Comparison of ENCODE assay signal across 27 mouse cellular contexts in the genomic region with DNA sequence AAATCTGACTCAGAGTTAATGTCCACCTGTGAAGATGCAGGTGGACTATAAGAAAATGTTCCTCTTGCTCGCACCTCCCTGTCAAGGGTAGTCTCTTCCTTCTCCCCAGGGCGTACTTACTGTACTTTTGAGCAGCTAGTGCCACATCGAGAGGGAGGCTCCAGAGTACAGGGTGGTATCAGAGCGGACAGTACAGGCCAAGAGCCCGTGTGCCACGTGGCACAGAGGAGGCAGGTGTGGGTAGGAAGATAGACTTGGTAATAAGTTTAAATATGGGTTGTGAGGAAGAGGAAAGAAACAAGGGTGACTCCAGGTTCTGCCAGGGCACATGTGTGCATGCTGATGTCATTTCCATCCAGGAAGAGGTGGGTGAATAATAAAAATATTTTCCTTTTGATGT. TPM values are rescaled to one million over a fixed set of nuclear protein-coding genes. Genes with fewer than 3 reads are reported as not detected.
"Had no signal": no experiment of that assay in that cellular context is flagged by ENCODE, and none has a peak within 500 bp of the region (broad histone marks: within the 10 kb centered on the region; RNA-seq: fewer than 3 reads in every experiment).

No protein-coding gene starts in this region.

- H3K4me3 ChIP-seq: heart, embryonic 10.5 days; heart, embryonic 12.5 days; hindbrain, embryonic 13.5 days; hindbrain, embryonic 15.5 days; intestine, embryonic 15.5 days; layer of hippocampus, adult 2 months; left cerebral cortex, adult 2 months; limb, embryonic 10.5 days; limb, embryonic 12.5 days; liver, embryonic 13.5 days had no signal

- H3K9ac ChIP-seq: heart, embryonic 12.5 days; hindbrain, embryonic 13.5 days; hindbrain, embryonic 15.5 days; intestine, embryonic 15.5 days; limb, embryonic 12.5 days; liver, embryonic 13.5 days had no signal

- H3K4me2 ChIP-seq: heart, embryonic 12.5 days; hindbrain, embryonic 13.5 days; hindbrain, embryonic 15.5 days; intestine, embryonic 15.5 days; limb, embryonic 12.5 days; liver, embryonic 11.5 days; liver, embryonic 13.5 days had no signal

- DNase-seq: gastrocnemius, postnatal 14 days; gastrocnemius, postnatal 36 days; heart, adult 18-20 months; heart, postnatal 10 days; heart, postnatal 36 days; kidney, adult 18-20 months; kidney, adult 8-10 months; kidney, postnatal 10 days; kidney, postnatal 25 days; kidney, postnatal 4 days; liver; liver, embryonic 13.5 days had no signal

- H3K4me1 ChIP-seq: heart, embryonic 10.5 days; heart, embryonic 12.5 days; hindbrain, embryonic 13.5 days; hindbrain, embryonic 15.5 days; intestine, embryonic 15.5 days; limb, embryonic 10.5 days; limb, embryonic 12.5 days; liver, embryonic 13.5 days had no signal

- H3K27ac ChIP-seq: heart, embryonic 10.5 days; hindbrain, embryonic 13.5 days; hindbrain, embryonic 15.5 days; hindbrain, postnatal 0 days; intestine, embryonic 15.5 days; layer of hippocampus, adult 2 months; left cerebral cortex, adult 2 months; limb, embryonic 10.5 days; limb, embryonic 12.5 days; liver, embryonic 13.5 days had no signal

- ATAC-seq: hindbrain, postnatal 0 days; intestine, embryonic 15.5 days; intestine, postnatal 0 days had no signal

- H3K27me3 ChIP-seq: heart, embryonic 12.5 days; hindbrain, embryonic 13.5 days; hindbrain, embryonic 15.5 days; intestine, embryonic 15.5 days; limb, embryonic 12.5 days; liver, embryonic 13.5 days had no signal

- H3K9me3 ChIP-seq: heart, embryonic 10.5 days; heart, embryonic 12.5 days; hindbrain, embryonic 13.5 days; hindbrain, embryonic 15.5 days; intestine, embryonic 15.5 days; limb, embryonic 10.5 days; limb, embryonic 12.5 days; liver, embryonic 13.5 days had no signal

RNA-seq across cellular contexts. Expression of gene Atp6v1c2, which starts 51.8 kb away (rescaled TPM):
- total RNA-seq: gastrocnemius, adult 18-20 months; gastrocnemius, adult 8-10 months; gastrocnemius, postnatal 14 days; gastrocnemius, postnatal 36 days; heart, postnatal 10 days; heart, postnatal 36 days; hematopoietic stem cell, adult 5-6 weeks had no signal
- polyA plus RNA-seq: intestine, postnatal 0 days; liver, embryonic 13.5 days had no signal
